Mouse (Mus musculus): ENCODE results near the gene Ccl17. TPM values are rescaled to one million over a fixed set of nuclear protein-coding genes. Genes with fewer than 3 reads are reported as not detected.
A peak's percentile ranks its signal among the peaks of the same experiment; 100 is the strongest.

The Ccl17 gene
- polyA plus RNA-seq, 1 experiment from 2014 or later = 0.57 TPM

- Histone ChIP-seq H3K4me2 (replicated peaks; ENCODE audit: low read depth, low read length) (no peak overlapping the region), H3K27ac (ENCODE audit: low read length) (peak overlapping the region; percentile 77), H3K36me3 (ENCODE audit: insufficient read depth, low read length) (no peaks in the 10 kb centered on the region), H3K4me3 (ENCODE audit: low read length) (no peak overlapping the region), H3K9ac (replicated peaks; ENCODE audit: low read length) (no peak overlapping the region), H3K9me3 (ENCODE audit: low read length) (no peaks in the 10 kb centered on the region), H3K4me1 (ENCODE audit: insufficient read depth, low read length) (no peaks in the 10 kb centered on the region; the same call in 1 of the 2 replicates), H3K27me3 (ENCODE audit: insufficient read depth, low read length) (no peaks in the 10 kb centered on the region)
- 59% methylated on average over 15 of the region's 15 CpGs for WGBS
- ATAC-seq (ENCODE audit: low FRiP score, low TSS enrichment) = peak; percentile 68
Measured at GRCm38 (mm10) chr8:94787524-94788501, 22.4 kb upstream of the Ccl17 start.

DNA sequence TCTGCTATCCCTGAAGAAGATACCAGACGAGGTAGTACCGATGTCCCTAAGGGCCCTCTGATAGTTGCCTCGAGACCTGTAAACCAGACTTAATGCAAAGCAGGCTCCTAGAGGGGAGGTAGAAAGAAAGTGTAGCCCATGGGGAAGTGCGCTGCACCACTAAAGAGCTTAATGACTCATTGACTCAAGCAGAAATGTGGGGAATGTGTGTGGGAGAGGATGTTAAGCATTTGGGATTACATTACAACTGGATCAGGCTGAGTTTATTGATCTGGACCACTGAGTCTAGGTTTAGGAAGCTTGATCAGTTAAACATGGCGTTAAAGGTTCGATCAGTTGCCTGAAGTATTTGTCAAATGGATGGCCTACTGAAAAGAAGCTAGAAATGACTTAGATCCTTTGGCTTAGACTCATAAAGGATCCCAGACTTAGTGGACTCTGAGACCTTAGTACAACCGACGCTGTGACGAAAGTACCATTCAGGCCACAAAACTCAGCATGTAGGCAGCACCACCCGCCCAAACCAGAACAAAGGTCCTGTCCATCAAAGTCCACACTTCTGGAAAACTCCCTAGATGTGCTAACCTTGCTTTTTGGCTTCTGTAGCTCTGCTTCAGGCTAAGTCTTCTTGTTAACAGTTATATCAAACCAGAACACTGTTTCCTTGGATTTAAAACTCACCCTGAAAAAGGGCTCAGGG, 20.8 kb upstream of the Ccl17 start:
- Histone ChIP-seq H3K9ac (replicated peaks; ENCODE audit: low read length) (no peak overlapping the region), H3K4me1 (ENCODE audit: insufficient read depth, low read length) (no peaks in the 10 kb centered on the region), H3K36me3 (ENCODE audit: insufficient read depth, low read length) (no peaks in the 10 kb centered on the region), H3K27ac (ENCODE audit: low read length) (no peak overlapping the region), H3K9me3 (ENCODE audit: low read length) (no peaks in the 10 kb centered on the region), H3K4me2 (replicated peaks; ENCODE audit: low read depth, low read length) (no peak overlapping the region), H3K27me3 (ENCODE audit: insufficient read depth, low read length) (no peaks in the 10 kb centered on the region), H3K4me3 (ENCODE audit: low read length) (no peak overlapping the region)
- WGBS = 66% methylated on average over 10 of the region's 10 CpGs
- ATAC-seq (ENCODE audit: low FRiP score, low TSS enrichment) = no peak

- no peak overlapping the region for H3K27ac ChIP-seq (ENCODE audit: low read length)
- no peaks in the 10 kb centered on the region for H3K36me3 ChIP-seq (ENCODE audit: insufficient read depth, low read length)
- H3K4me3 ChIP-seq (ENCODE audit: low read length) = no peak overlapping the region
- no peak for ATAC-seq (ENCODE audit: low FRiP score, low TSS enrichment)
- no peaks in the 10 kb centered on the region for H3K9me3 ChIP-seq (ENCODE audit: low read length)
- no peaks in the 10 kb centered on the region for H3K27me3 ChIP-seq (ENCODE audit: insufficient read depth, low read length)
- H3K9ac ChIP-seq (replicated peaks; ENCODE audit: low read length) = no peak overlapping the region
- H3K4me1 ChIP-seq (ENCODE audit: insufficient read depth, low read length) = no peaks in the 10 kb centered on the region
- H3K4me2 ChIP-seq (replicated peaks; ENCODE audit: low read depth, low read length) = no peak overlapping the region
- WGBS = 90% methylated on average over 4 of the region's 4 CpGs
Measured at GRCm38 (mm10) chr8:94794368-94794767, 15.9 kb upstream of the Ccl17 start.

GRCm38 (mm10) chr8:94794782-94795181, 15.5 kb upstream of the Ccl17 start:
- ATAC-seq (ENCODE audit: low FRiP score, low TSS enrichment) = no peak
- Histone ChIP-seq H3K27ac (ENCODE audit: low read length) (no peak overlapping the region), H3K4me3 (ENCODE audit: low read length) (no peak overlapping the region), H3K4me2 (replicated peaks; ENCODE audit: low read depth, low read length) (no peak overlapping the region), H3K9me3 (ENCODE audit: low read length) (no peaks in the 10 kb centered on the region), H3K4me1 (ENCODE audit: insufficient read depth, low read length) (no peaks in the 10 kb centered on the region), H3K36me3 (ENCODE audit: insufficient read depth, low read length) (no peaks in the 10 kb centered on the region), H3K9ac (replicated peaks; ENCODE audit: low read length) (no peak overlapping the region), H3K27me3 (ENCODE audit: insufficient read depth, low read length) (no peaks in the 10 kb centered on the region)
- WGBS = 91% methylated on average over 2 of the region's 2 CpGs

DNA sequence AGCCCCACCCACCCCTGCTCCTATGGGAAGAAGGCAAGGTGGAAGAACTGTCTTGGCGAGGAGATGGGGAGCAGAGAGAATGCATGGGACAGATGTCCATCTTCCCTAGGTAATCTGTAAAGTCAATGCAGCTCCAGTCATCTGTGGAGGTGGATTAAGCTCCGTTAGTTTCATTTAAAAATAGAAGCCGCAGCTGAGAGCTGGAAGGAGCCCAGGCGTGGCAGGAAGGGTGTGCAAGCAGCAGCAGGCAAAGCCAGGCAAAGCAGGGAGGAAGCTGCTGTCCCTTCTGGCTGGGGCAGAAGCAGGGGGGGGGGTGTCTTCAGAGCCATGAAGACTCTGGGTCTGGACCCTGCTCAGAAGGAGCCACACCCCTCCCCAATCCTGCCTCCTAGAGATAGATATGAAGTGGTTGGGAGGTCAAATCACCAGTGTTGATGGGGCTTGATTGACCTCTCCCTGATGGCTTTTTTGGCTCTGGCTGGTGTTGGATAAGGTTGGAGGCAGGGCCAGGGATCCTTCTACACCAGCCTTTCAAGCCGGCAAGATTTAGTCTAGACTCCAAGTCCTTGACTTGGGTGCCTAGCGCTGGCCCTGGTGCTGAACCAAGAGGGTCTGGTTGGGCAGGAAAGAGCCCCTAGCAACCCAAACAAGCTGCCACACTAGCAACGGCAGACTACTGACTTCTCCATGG, 9.8 kb upstream of the Ccl17 start:
- Histone ChIP-seq H3K4me1 (ENCODE audit: insufficient read depth, low read length) (peaks cover 7% of the 10 kb centered on the region), H3K36me3 (ENCODE audit: insufficient read depth, low read length) (no peaks in the 10 kb centered on the region), H3K4me3 (ENCODE audit: low read length) (no peak overlapping the region), H3K9me3 (ENCODE audit: low read length) (no peaks in the 10 kb centered on the region), H3K9ac (replicated peaks; ENCODE audit: low read length) (no peak overlapping the region), H3K27ac (ENCODE audit: low read length) (no peak overlapping the region), H3K27me3 (ENCODE audit: insufficient read depth, low read length) (no peaks in the 10 kb centered on the region), H3K4me2 (replicated peaks; ENCODE audit: low read depth, low read length) (no peak overlapping the region)
- no peak for ATAC-seq (ENCODE audit: low FRiP score, low TSS enrichment)
- WGBS = 63% methylated on average over 7 of the region's 7 CpGs

GRCm38 (mm10) chr8:94801293-94802095, 8.8 kb upstream of the Ccl17 start:
- no peak for ATAC-seq (ENCODE audit: low FRiP score, low TSS enrichment)

GRCm38 (mm10) chr8:94802375-94802774, 7.9 kb upstream of the Ccl17 start:
- no peaks in the 10 kb centered on the region for H3K36me3 ChIP-seq (ENCODE audit: insufficient read depth, low read length)
- ATAC-seq (ENCODE audit: low FRiP score, low TSS enrichment) = no peak
- H3K9me3 ChIP-seq (ENCODE audit: low read length) = no peaks in the 10 kb centered on the region
- no peak overlapping the region for H3K4me2 ChIP-seq (replicated peaks; ENCODE audit: low read depth, low read length)
- no peak overlapping the region for H3K9ac ChIP-seq (replicated peaks; ENCODE audit: low read length)
- 65% methylated on average over 4 of the region's 4 CpGs for WGBS
- no peak overlapping the region for H3K27ac ChIP-seq (ENCODE audit: low read length)
- H3K4me1 ChIP-seq (ENCODE audit: insufficient read depth, low read length) = peaks cover 7% of the 10 kb centered on the region
- H3K4me3 ChIP-seq (ENCODE audit: low read length) = no peak overlapping the region
- H3K27me3 ChIP-seq (ENCODE audit: insufficient read depth, low read length) = no peaks in the 10 kb centered on the region

More at GRCm38 (mm10) chr8:94801293-94802095, 8.8 kb upstream of the Ccl17 start:
- WGBS = 46% methylated on average over 14 of the region's 14 CpGs
- no peaks in the 10 kb centered on the region for H3K36me3 ChIP-seq (ENCODE audit: insufficient read depth, low read length)
- H3K27me3 ChIP-seq (ENCODE audit: insufficient read depth, low read length) = no peaks in the 10 kb centered on the region
- no peak overlapping the region for H3K27ac ChIP-seq (ENCODE audit: low read length)
- H3K4me1 ChIP-seq (ENCODE audit: insufficient read depth, low read length) = peaks cover 7% of the 10 kb centered on the region
- H3K9me3 ChIP-seq (ENCODE audit: low read length) = no peaks in the 10 kb centered on the region
- no peak overlapping the region for H3K9ac ChIP-seq (replicated peaks; ENCODE audit: low read length)
- H3K4me2 ChIP-seq (replicated peaks; ENCODE audit: low read depth, low read length) = no peak overlapping the region
- no peak overlapping the region for H3K4me3 ChIP-seq (ENCODE audit: low read length)

DNA sequence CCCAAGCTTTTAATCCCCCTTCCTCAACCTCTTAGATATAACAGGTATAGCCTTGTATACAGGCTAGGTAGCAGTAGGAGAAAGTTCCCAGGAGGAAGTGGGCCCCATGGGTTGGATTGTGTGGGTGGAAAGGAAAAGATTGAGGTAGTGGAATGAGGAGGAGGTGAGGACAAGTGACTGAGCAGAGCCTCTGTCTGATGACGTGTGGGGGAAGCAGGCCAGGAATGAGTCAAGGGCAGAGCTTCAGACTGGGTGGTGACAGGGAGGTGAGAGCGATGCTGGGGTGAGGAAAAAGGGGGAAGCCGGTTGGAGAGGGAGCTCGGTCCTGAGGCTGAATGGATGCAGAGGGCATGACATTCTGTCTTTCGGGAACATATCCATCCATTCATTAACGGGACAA, 6.7 kb upstream of the Ccl17 start:
- Histone ChIP-seq H3K4me2 (replicated peaks; ENCODE audit: low read depth, low read length) (no peak overlapping the region), H3K4me3 (ENCODE audit: low read length) (no peak overlapping the region), H3K9me3 (ENCODE audit: low read length) (no peaks in the 10 kb centered on the region), H3K27ac (ENCODE audit: low read length) (no peak overlapping the region), H3K9ac (replicated peaks; ENCODE audit: low read length) (no peak overlapping the region), H3K36me3 (ENCODE audit: insufficient read depth, low read length) (no peaks in the 10 kb centered on the region), H3K27me3 (ENCODE audit: insufficient read depth, low read length) (no peaks in the 10 kb centered on the region), H3K4me1 (ENCODE audit: insufficient read depth, low read length) (peaks cover 7% of the 10 kb centered on the region)
- 57% methylated on average over 6 of the region's 6 CpGs for WGBS
- no peak for ATAC-seq (ENCODE audit: low FRiP score, low TSS enrichment)

All from kidney, embryonic 16.5 days (tissue).